Mouse (Mus musculus): ENCODE results near the gene Nhp2. TPM values are rescaled to one million over a fixed set of nuclear protein-coding genes. Genes with fewer than 3 reads are reported as not detected.

Gene Nhp2
- polyA plus RNA-seq, 1 experiment from 2014 or later, result 110 TPM

- H3K4me3 ChIP-seq (replicated peaks), result no peak overlapping the region
- peaks cover 98% of the 10 kb centered on the region for H3K36me3 ChIP-seq
- H3K9ac ChIP-seq (replicated peaks), result no peak overlapping the region
- no peak for ATAC-seq
- H3K4me2 ChIP-seq (replicated peaks), result no peak overlapping the region
- peaks cover 6% of the 10 kb centered on the region for H3K4me1 ChIP-seq (replicated peaks)
- no peaks in the 10 kb centered on the region for H3K9me3 ChIP-seq
- H3K27me3 ChIP-seq, result no peaks in the 10 kb centered on the region
- 88% methylated on average over 7 of the region's 7 CpGs for WGBS
- no peak overlapping the region for H3K27ac ChIP-seq
These were observed 28.4 kb upstream of the Nhp2 start for GRCm38 (mm10) chr11:51591168-51591567.

DNA sequence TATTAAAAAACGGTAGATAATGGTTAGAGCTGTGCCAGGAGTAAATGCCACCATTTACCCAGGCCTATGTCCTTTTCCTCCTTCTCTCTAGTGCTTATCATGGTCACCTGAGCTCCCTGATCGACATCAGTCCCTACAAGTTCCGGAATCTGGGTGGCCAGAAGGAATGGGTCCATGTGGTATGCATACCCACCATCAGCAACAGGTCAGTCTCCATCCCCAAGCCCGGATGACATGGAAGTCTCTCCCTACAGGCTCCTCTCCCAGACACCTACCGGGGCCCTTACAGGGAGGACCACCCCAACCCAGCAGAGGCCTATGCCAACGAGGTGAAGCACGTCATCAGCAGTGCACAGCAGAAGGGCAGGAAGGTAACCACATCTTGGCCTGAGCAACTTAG lies 27.6 kb upstream of the Nhp2 start:
- 94% methylated on average over 7 of the region's 7 CpGs for WGBS
- Histone ChIP-seq H3K4me2 (replicated peaks) (no peak overlapping the region), H3K4me3 (replicated peaks) (no peak overlapping the region), H3K27ac (no peak overlapping the region), H3K4me1 (replicated peaks) (peaks cover 2% of the 10 kb centered on the region; the same call in 1 of the 2 replicates), H3K27me3 (no peaks in the 10 kb centered on the region), H3K9me3 (no peaks in the 10 kb centered on the region), H3K36me3 (peaks cover 98% of the 10 kb centered on the region), H3K9ac (replicated peaks) (no peak overlapping the region)
- no peak for ATAC-seq

DNA sequence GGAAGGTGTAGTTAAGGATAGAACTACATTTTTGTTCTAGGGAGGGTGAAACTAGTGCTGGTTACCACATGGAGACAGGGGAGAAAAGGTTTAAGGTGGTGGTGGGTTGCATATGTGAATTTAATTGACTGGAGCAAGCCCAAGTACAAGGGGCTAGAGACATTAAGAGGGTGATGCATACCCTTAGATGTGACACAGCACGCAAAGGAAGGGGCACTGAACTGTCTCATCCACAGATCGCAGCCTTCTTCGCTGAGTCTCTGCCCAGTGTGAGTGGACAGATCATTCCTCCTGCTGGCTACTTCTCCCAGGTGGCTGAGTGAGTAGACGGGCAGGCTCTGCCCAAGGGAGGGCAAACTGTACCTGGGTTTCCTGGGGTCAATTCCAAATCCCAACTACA lies 26.2 kb upstream of the Nhp2 start:
- Histone ChIP-seq H3K36me3 (peaks cover 98% of the 10 kb centered on the region), H3K4me1 (replicated peaks) (no peaks in the 10 kb centered on the region), H3K4me2 (replicated peaks) (no peak overlapping the region), H3K27me3 (no peaks in the 10 kb centered on the region), H3K9me3 (no peaks in the 10 kb centered on the region), H3K4me3 (replicated peaks) (no peak overlapping the region), H3K27ac (no peak overlapping the region), H3K9ac (replicated peaks) (no peak overlapping the region)
- 96% methylated on average over 4 of the region's 4 CpGs for WGBS
- no peak for ATAC-seq

- peaks cover 98% of the 10 kb centered on the region for H3K36me3 ChIP-seq
- WGBS, result 92% methylated on average over 6 of the region's 6 CpGs
These were observed 25.7 kb upstream of the Nhp2 start for GRCm38 (mm10) chr11:51593849-51594248.

GRCm38 (mm10) chr11:51594715-51595350 lies 24.7 kb upstream of the Nhp2 start:
- Histone ChIP-seq H3K9ac (replicated peaks) (no peak overlapping the region), H3K27me3 (no peaks in the 10 kb centered on the region)

More at GRCm38 (mm10) chr11:51593849-51594248, 25.7 kb upstream of the Nhp2 start:
- Histone ChIP-seq H3K27ac (no peak overlapping the region), H3K9ac (replicated peaks) (no peak overlapping the region), H3K4me3 (replicated peaks) (no peak overlapping the region), H3K9me3 (no peaks in the 10 kb centered on the region), H3K4me2 (replicated peaks) (no peak overlapping the region), H3K4me1 (replicated peaks) (no peaks in the 10 kb centered on the region), H3K27me3 (no peaks in the 10 kb centered on the region)
- ATAC-seq, result no peak

DNA sequence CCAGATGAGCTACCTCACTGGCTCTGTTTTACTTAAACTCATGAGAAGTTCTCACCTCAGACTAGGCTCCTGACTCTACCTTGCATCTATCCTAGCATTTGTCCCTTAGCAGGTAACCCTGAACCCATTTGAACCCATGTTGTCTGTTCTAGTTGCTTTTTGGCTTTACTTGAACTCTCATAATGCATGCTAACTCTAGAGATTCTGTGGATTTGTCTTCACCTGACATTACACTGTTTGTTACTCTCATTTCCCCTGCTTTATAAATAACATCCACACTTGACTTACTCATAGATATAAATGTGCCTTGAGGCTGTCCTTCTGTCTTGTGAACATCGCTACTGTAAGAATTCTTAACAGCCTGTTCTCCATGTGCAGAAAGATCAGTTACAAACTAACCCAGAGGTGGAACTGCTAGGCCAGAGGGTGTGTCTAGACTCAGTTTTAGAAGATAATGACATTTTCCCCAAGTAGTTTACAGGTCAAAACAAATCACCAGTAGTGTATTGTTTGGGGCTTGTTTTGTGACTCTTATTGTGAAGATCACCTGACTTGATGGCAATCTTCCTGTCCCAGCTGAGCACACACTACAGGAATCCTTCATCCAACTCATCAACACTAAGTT lies 24.0 kb upstream of the Nhp2 start:
- no peaks in the 10 kb centered on the region for H3K9me3 ChIP-seq
- peaks cover 6% of the 10 kb centered on the region; the same call in 1 of the 2 replicates for H3K4me1 ChIP-seq (replicated peaks)
- H3K9ac ChIP-seq (replicated peaks), result no peak overlapping the region
- no peak overlapping the region for H3K27ac ChIP-seq
- no peak overlapping the region for H3K4me3 ChIP-seq (replicated peaks)
- no peak overlapping the region for H3K4me2 ChIP-seq (replicated peaks)
- peaks cover 98% of the 10 kb centered on the region for H3K36me3 ChIP-seq
- H3K27me3 ChIP-seq, result no peaks in the 10 kb centered on the region
- no peak for ATAC-seq
- WGBS, result 92% methylated on average over 1 of the region's 1 CpGs

More at GRCm38 (mm10) chr11:51594715-51595350, 24.7 kb upstream of the Nhp2 start:
- Histone ChIP-seq H3K27ac (no peak overlapping the region), H3K9me3 (no peaks in the 10 kb centered on the region), H3K4me1 (replicated peaks) (no peaks in the 10 kb centered on the region), H3K4me3 (replicated peaks) (no peak overlapping the region), H3K4me2 (replicated peaks) (no peak overlapping the region), H3K36me3 (peaks cover 98% of the 10 kb centered on the region)
- 83% methylated on average over 3 of the region's 3 CpGs for WGBS
- ATAC-seq, result no peak; the same call in 1 of the 2 replicates

DNA sequence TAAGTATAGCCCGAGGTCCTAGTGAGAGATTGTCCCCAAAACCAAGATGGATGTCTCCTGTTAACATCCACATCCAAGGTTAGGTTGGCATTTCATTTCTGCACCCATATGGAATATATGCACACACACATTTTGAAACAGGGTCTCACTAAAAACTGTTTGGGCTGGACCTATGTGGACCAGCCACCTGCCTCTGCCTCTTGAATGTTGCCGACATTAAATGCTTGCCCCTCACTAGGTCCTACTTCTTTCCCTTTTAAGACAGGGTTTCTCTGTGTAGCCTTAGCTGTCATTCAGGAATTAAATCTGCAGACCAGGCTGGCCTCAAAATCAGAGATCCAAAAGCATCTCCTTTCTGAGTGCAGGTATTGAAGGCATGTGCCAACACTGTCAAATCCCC lies 22.0 kb upstream of the Nhp2 start:
- Histone ChIP-seq H3K27me3 (no peaks in the 10 kb centered on the region), H3K4me1 (replicated peaks) (peaks cover 23% of the 10 kb centered on the region), H3K9me3 (no peaks in the 10 kb centered on the region), H3K36me3 (peaks cover 98% of the 10 kb centered on the region), H3K4me2 (replicated peaks) (no peak overlapping the region), H3K4me3 (replicated peaks) (no peak overlapping the region), H3K27ac (no peak overlapping the region), H3K9ac (replicated peaks) (no peak overlapping the region)
- ATAC-seq, result no peak
- WGBS, result 80% methylated on average over 2 of the region's 2 CpGs

GRCm38 (mm10) chr11:51602253-51602652 lies 17.3 kb upstream of the Nhp2 start:
- Histone ChIP-seq H3K9ac (replicated peaks) (0 out of 2 replicates have a peak overlapping the region, but pooled peaks have one; percentile 7), H3K36me3 (peaks cover 79% of the 10 kb centered on the region), H3K4me2 (replicated peaks) (no peak overlapping the region; the same call in 1 of the 2 replicates), H3K27me3 (no peaks in the 10 kb centered on the region), H3K4me1 (replicated peaks) (peaks cover 56% of the 10 kb centered on the region), H3K9me3 (no peaks in the 10 kb centered on the region), H3K27ac (no peak overlapping the region), H3K4me3 (replicated peaks) (no peak overlapping the region)
- ATAC-seq, result no peak
- 93% methylated on average over 3 of the region's 3 CpGs for WGBS

DNA sequence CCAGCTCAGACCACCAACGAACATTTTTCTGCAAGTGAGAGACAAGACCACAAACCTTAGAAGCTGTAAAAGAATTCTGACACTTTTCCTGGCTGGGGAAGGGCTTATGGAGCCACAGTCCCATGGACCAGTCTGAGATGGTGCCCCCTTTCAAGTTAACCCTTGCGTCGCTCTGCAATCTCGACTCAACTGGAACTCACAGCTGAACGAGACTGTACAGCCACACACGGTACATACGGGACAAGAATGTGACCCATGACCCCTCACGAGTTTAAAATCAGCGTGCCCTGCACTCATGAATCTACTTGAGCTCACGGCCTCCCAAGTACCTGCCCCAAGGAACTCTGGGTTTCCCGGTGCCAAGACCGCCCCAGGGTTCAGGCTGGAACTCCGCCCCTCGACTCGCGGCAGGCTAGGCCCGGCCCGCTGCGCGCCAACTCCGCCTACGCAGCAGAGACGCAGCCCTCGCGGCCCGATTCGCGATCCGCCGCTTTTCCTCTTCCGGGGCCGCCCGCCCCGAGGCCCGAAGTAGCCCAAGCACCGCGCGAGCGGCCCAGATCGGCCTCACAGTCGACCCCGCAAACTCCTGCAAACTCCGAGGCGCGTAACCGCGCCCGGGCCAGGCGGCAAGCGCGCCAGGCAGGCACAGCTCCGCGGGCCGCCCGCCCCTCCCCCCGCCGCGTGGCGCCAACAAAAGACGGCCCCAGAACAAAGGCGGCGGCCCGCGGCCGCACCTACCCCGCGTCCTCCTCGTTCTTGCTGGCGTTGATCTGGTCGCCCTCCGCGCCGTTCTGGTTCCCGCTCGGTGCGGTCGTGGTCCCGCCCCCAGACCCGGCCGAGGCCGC lies 13.7 kb upstream of the Nhp2 start:
- peaks cover 44% of the 10 kb centered on the region for H3K36me3 ChIP-seq
- under 1% methylated on average over 63 of the region's 81 CpGs for WGBS
- H3K9me3 ChIP-seq, result no peaks in the 10 kb centered on the region
- peak overlapping the region; percentile 97 for H3K4me3 ChIP-seq (replicated peaks)
- ATAC-seq, result peak; percentile 60
- H3K27me3 ChIP-seq, result no peaks in the 10 kb centered on the region
- peak overlapping the region; percentile 100 for H3K9ac ChIP-seq (replicated peaks)
- peak overlapping the region; percentile 97 for H3K27ac ChIP-seq
- H3K4me2 ChIP-seq (replicated peaks), result peak overlapping the region; percentile 97
- peaks cover 52% of the 10 kb centered on the region for H3K4me1 ChIP-seq (replicated peaks)

GRCm38 (mm10) chr11:51606447-51607095 lies 13.0 kb upstream of the Nhp2 start, which contains the start of gene Hnrnpab:
Hnrnpab (minus strand) TSS chr11:51606847.
- no peaks in the 10 kb centered on the region for H3K27me3 ChIP-seq
- peaks cover 47% of the 10 kb centered on the region for H3K4me1 ChIP-seq (replicated peaks)
- peak within 1 kb of the TSS; percentile 97 for H3K27ac ChIP-seq
- H3K9ac ChIP-seq (replicated peaks), result peak within 1 kb of the TSS; percentile 100
- peak; percentile 94 for ATAC-seq
- H3K4me3 ChIP-seq (replicated peaks), result peak within 1 kb of the TSS; percentile 97
- peak within 1 kb of the TSS; percentile 97 for H3K4me2 ChIP-seq (replicated peaks)
- WGBS, result under 1% methylated on average over 81 of the region's 91 CpGs
- peaks cover 36% of the 10 kb centered on the region for H3K36me3 ChIP-seq
- H3K9me3 ChIP-seq, result no peaks in the 10 kb centered on the region

- Histone ChIP-seq H3K9ac (replicated peaks) (peak overlapping the region; percentile 87), H3K4me2 (replicated peaks) (peak overlapping the region; percentile 77), H3K9me3 (no peaks in the 10 kb centered on the region), H3K27me3 (no peaks in the 10 kb centered on the region), H3K27ac (peak overlapping the region; percentile 97), H3K4me1 (replicated peaks) (peaks cover 41% of the 10 kb centered on the region), H3K36me3 (peaks cover 30% of the 10 kb centered on the region), H3K4me3 (replicated peaks) (peak overlapping the region; percentile 97)
- ATAC-seq, result peak; percentile 74
- 13% methylated on average over 15 of the region's 15 CpGs for WGBS
These were observed 12.3 kb upstream of the Nhp2 start for GRCm38 (mm10) chr11:51607096-51607738.
